Mouse (Mus musculus) myocyte (in vitro differentiated cells): ENCODE results near the gene Dcaf1. TPM values are rescaled to one million over a fixed set of nuclear protein-coding genes. Genes with fewer than 3 reads are reported as not detected.

Source experiments
- H3K27me3 ChIP-seq: one replicate; pipeline ENCODE4 v1.6.1; 2011; ENCODE audit not compliant: control insufficient read depth, insufficient read depth, insufficient read length
- H3K36me3 ChIP-seq: one replicate; pipeline ENCODE4 v1.6.1; 2011; ENCODE audit not compliant: control insufficient read depth, insufficient read depth
- H3K4me2 ChIP-seq: one replicate; pipeline ENCODE4 v1.6.1; 2011; ENCODE audit warnings: low read depth, control low read depth
- H3K4me3 ChIP-seq: one replicate; pipeline ENCODE4 v1.5.1; 2011; ENCODE audit warnings: mild to moderate bottlenecking, control low read depth, moderate library complexity
- H3K79me2 ChIP-seq: one replicate; pipeline ENCODE4 v1.6.1; 2011; ENCODE audit not compliant: control insufficient read depth, insufficient read depth
- H3ac ChIP-seq: one replicate; pipeline ENCODE4 v1.6.1; 2011; ENCODE audit not compliant: control insufficient read depth, insufficient read length
- CEBPB ChIP-seq: IDR thresholded peaks from 2 replicates; pipeline ENCODE4 v1.6.1; 2011; ENCODE audit warnings: mild to moderate bottlenecking, moderate library complexity; ENCODE audit not compliant: poor library complexity, insufficient read depth, severe bottlenecking
- E2F4 ChIP-seq: IDR thresholded peaks from one replicate; pipeline ENCODE4 v1.6.1; 2011; ENCODE audit warnings: mild to moderate bottlenecking, control low read depth, moderate library complexity; ENCODE audit not compliant: insufficient read depth
- MAX ChIP-seq: IDR thresholded peaks from one replicate; pipeline ENCODE4 v1.6.1; 2011; ENCODE audit warnings: low read depth, mild to moderate bottlenecking, control low read depth
- MYOD1 ChIP-seq, 3 experiments: IDR thresholded peaks; one replicate each; pipeline ENCODE4 v1.6.1; 2011; ENCODE audit warnings: control low read depth in 2 of 3, low read depth in 2 of 3, mild to moderate bottlenecking in 2 of 3, moderate library complexity in 1 of 3; ENCODE audit not compliant: insufficient read length in 2 of 3, control insufficient read depth in 1 of 3
- MYOG ChIP-seq, 3 experiments: IDR thresholded peaks; one replicate each; pipeline ENCODE4 v1.6.1; 2011; ENCODE audit warnings: control low read depth in 2 of 3, low read depth in 2 of 3, mild to moderate bottlenecking in 2 of 3; ENCODE audit not compliant: insufficient read length in 2 of 3, control insufficient read depth in 1 of 3, insufficient read depth in 1 of 3
- POLR2A ChIP-seq: IDR thresholded peaks from one replicate; pipeline ENCODE4 v1.6.1; 2011; ENCODE audit warnings: low read depth, mild to moderate bottlenecking, control low read depth, moderate library complexity; ENCODE audit not compliant: insufficient read length
- POLR2AphosphoS2 ChIP-seq: IDR thresholded peaks from one replicate; pipeline ENCODE4 v1.6.1; 2011; ENCODE audit warnings: low read depth, control low read depth; ENCODE audit not compliant: insufficient read length
- REST ChIP-seq: IDR thresholded peaks from one replicate; pipeline ENCODE4 v1.6.1; 2011; ENCODE audit warnings: mild to moderate bottlenecking, control low read depth, moderate library complexity; ENCODE audit not compliant: insufficient read depth, insufficient read length
- SRF ChIP-seq: IDR thresholded peaks from one replicate; pipeline ENCODE4 v1.6.1; 2011; ENCODE audit warnings: low read depth; ENCODE audit not compliant: control insufficient read depth, insufficient read length
- TCF12 ChIP-seq: IDR thresholded peaks from one replicate; pipeline ENCODE4 v1.6.1; 2011; ENCODE audit warnings: mild to moderate bottlenecking, control low read depth; ENCODE audit not compliant: poor library complexity, insufficient read depth, severe bottlenecking
- TCF3 ChIP-seq: IDR thresholded peaks from one replicate; pipeline ENCODE4 v1.6.1; 2011; ENCODE audit warnings: low read depth, control low read depth; ENCODE audit not compliant: insufficient read length
- USF1 ChIP-seq: IDR thresholded peaks from one replicate; pipeline ENCODE4 v1.6.1; 2011; ENCODE audit warnings: low read depth, mild to moderate bottlenecking, control low read depth, moderate library complexity
- polyA plus RNA-seq: library from polyadenylated mRNA; unstranded; fragments of >200 nt; fragmentation: generic; extraction: Trizol; gene quantifications from one replicate; pipeline ENCODE4 v1.2.1, GENCODE M21; 2012; ENCODE audit warnings: missing spikeins

Gene Dcaf1
- polyA plus RNA-seq, 1 experiment, result 12.3 TPM

GRCm38 (mm10) chr9:106892552-106892875 lies 70.8 kb downstream of the Dcaf1 start:
- Histone ChIP-seq H3K36me3 (peaks cover 5% of the 10 kb centered on the region), H3K27me3 (no peaks in the 10 kb centered on the region), H3ac (peak overlapping the region; percentile 59), H3K4me2 (peak overlapping the region; percentile 93), H3K4me3 (peak overlapping the region; percentile 67), H3K79me2 (peaks cover 22% of the 10 kb centered on the region)
- TF ChIP-seq SRF (no peak), CEBPB (no peak), MYOG (IDR thresholded peaks at IDR 0.05; ENCODE audit: control insufficient read depth in 1 of 3, insufficient read depth in 1 of 3, insufficient read length in 2 of 3, low read depth in 2 of 3) (no peak), POLR2AphosphoS2 (no peak), REST (no peak), MAX (no peak), E2F4 (no peak), POLR2A (no peak), TCF3 (no peak), TCF12 (no peak), USF1 (no peak), MYOD1 (IDR thresholded peaks at IDR 0.05; ENCODE audit: control insufficient read depth in 1 of 3, insufficient read length in 2 of 3, low read depth in 2 of 3) (no peak)

GRCm38 (mm10) chr9:106893327-106893726 lies 71.7 kb downstream of the Dcaf1 start:
- TF ChIP-seq E2F4, result no peak
- no peak for TF ChIP-seq CEBPB
- TF ChIP-seq POLR2AphosphoS2, result no peak
- TF ChIP-seq USF1, result no peak
- TF ChIP-seq MYOG (IDR thresholded peaks at IDR 0.05; ENCODE audit: control insufficient read depth in 1 of 3, insufficient read depth in 1 of 3, insufficient read length in 2 of 3, low read depth in 2 of 3), result no peak
- no peak for TF ChIP-seq REST
- no peak for TF ChIP-seq MAX
- TF ChIP-seq POLR2A, result no peak
- TF ChIP-seq TCF12, result no peak
- no peak for TF ChIP-seq MYOD1 (IDR thresholded peaks at IDR 0.05; ENCODE audit: control insufficient read depth in 1 of 3, insufficient read length in 2 of 3, low read depth in 2 of 3)
- no peak for TF ChIP-seq TCF3
- TF ChIP-seq SRF, result no peak
- peaks cover 22% of the 10 kb centered on the region for H3K79me2 ChIP-seq
- H3K4me2 ChIP-seq, result peak overlapping the region; percentile 93
- no peaks in the 10 kb centered on the region for H3K27me3 ChIP-seq
- no peak overlapping the region for H3ac ChIP-seq
- H3K36me3 ChIP-seq, result peaks cover 5% of the 10 kb centered on the region
- H3K4me3 ChIP-seq, result peak overlapping the region; percentile 67

GRCm38 (mm10) chr9:106898901-106899300 lies 77.2 kb downstream of the Dcaf1 start:
- no peak overlapping the region for H3ac ChIP-seq
- H3K79me2 ChIP-seq, result no peaks in the 10 kb centered on the region
- no peaks in the 10 kb centered on the region for H3K27me3 ChIP-seq
- H3K4me2 ChIP-seq, result no peak overlapping the region
- no peak for TF ChIP-seq USF1
- TF ChIP-seq MAX, result no peak
- no peak for TF ChIP-seq MYOG (IDR thresholded peaks at IDR 0.05; ENCODE audit: control insufficient read depth in 1 of 3, insufficient read depth in 1 of 3, insufficient read length in 2 of 3, low read depth in 2 of 3)
- no peak for TF ChIP-seq E2F4
- H3K4me3 ChIP-seq, result no peak overlapping the region
- no peaks in the 10 kb centered on the region for H3K36me3 ChIP-seq

GRCm38 (mm10) chr9:106901596-106901995 lies 79.9 kb downstream of the Dcaf1 start:
- H3K4me2 ChIP-seq, result no peak overlapping the region
- H3ac ChIP-seq, result no peak overlapping the region
- H3K4me3 ChIP-seq, result no peak overlapping the region
- H3K27me3 ChIP-seq, result peaks cover 4% of the 10 kb centered on the region
- H3K36me3 ChIP-seq, result no peaks in the 10 kb centered on the region
- no peaks in the 10 kb centered on the region for H3K79me2 ChIP-seq
- TF ChIP-seq POLR2AphosphoS2 (no peak), SRF (no peak), E2F4 (no peak), TCF3 (no peak), CEBPB (no peak), TCF12 (no peak), USF1 (no peak), MYOG (IDR thresholded peaks at IDR 0.05; ENCODE audit: control insufficient read depth in 1 of 3, insufficient read depth in 1 of 3, insufficient read length in 2 of 3, low read depth in 2 of 3) (no peak), POLR2A (no peak), MAX (no peak), REST (no peak), MYOD1 (IDR thresholded peaks at IDR 0.05; ENCODE audit: control insufficient read depth in 1 of 3, insufficient read length in 2 of 3, low read depth in 2 of 3) (no peak)

- Histone ChIP-seq H3ac (no peak overlapping the region), H3K4me3 (no peak overlapping the region), H3K36me3 (no peaks in the 10 kb centered on the region), H3K79me2 (no peaks in the 10 kb centered on the region), H3K4me2 (no peak overlapping the region), H3K27me3 (peaks cover 12% of the 10 kb centered on the region)
- TF ChIP-seq CEBPB (no peak), MYOD1 (IDR thresholded peaks at IDR 0.05; ENCODE audit: control insufficient read depth in 1 of 3, insufficient read length in 2 of 3, low read depth in 2 of 3) (no peak), MYOG (IDR thresholded peaks at IDR 0.05; ENCODE audit: control insufficient read depth in 1 of 3, insufficient read depth in 1 of 3, insufficient read length in 2 of 3, low read depth in 2 of 3) (no peak), POLR2AphosphoS2 (no peak), E2F4 (no peak), TCF3 (no peak), REST (no peak), MAX (no peak), USF1 (no peak), SRF (no peak), POLR2A (no peak), TCF12 (no peak)
Observed at GRCm38 (mm10) chr9:106903099-106903790, 81.6 kb downstream of the Dcaf1 start.
